Mouse (Mus musculus): ENCODE measurements at regions not wholly inside any gene's neighbourhood (a gene's known extent, or its start where the extent isn't known, plus 50 kb on each side); places are given as distances from the start of the nearest gene placed in this dataset.

DNA sequence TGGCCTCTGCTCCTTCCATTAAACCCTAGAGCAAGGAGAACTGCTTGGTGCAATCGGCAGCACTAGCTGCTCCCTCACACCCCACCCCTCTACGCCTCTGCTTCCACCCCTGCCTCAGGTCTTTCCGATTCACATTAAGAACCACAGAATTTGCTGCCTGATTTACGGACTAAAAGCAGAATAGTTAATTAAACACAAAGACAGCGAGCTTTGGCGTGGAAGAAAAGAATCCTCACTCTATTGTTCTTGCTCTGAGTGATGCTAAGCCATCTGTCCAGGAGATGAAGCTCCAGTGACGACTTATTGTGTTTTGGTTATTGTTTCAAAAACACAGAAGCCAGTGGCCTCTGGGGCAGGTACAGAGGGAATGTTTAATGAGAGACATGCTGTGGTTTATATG lies 438.9 kb upstream of the Kcnab2 start:
- DNase-seq = no peak

DNA sequence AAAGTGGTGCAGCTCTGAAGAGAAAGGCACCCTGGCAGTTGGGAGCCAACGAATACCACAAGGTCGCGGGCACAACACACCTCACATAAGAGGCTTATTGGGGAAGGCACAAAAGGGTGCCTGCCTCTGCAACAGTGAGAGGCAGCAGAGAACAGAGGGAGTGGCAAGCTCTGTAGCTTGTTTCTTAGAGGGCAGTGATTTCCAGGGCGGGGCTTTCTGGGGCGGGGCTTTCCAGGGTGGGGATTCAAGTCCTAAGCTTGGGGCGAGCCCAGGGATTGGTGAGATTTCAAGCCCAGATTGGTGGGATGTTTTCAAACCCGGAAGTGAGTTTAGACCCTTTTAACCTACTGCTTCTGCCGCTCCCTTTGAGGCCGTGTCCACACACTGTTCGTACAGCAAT lies 435.8 kb upstream of the Kcnab2 start:
- no peak for DNase-seq

DNA sequence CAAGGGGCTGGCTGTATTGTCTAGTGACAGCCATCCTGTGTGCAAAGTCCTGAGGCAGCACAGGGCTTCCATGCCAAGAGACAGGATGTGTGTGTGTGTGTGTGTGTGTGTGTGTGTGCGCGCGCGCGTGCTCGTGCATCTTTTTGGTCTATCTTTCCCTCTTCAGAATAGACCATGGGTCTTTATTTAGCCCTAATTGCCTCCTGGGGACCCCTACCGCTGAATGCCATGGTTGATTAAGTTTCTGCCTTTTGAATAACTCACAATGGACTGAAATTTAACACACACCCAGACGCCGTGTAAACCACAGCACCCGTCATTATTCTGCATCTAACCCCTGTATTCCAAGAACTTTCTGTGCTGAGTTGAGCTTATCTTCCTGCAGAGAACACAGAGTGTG lies 435.2 kb upstream of the Kcnab2 start:
- DNase-seq = no peak

DNA sequence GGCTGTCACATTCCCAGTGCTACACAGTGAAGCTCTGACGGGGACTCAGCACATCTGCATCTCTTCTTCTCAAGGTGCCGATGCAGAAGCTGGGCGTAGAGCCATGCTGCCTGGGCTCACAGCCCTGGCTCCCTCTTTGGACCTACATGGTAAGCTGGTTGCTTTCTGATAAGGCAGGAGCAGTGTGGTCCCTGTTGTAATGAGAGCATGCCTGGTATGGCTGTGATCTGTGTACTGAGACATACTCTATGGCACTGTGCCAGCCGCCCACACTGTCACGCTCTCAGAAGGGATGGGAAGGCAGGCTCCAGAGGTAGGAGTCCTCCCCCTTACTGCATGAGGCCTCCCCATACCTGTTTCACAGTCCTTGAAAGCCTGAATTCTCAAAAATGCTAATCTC lies 430.6 kb upstream of the Kcnab2 start:
- no peak for DNase-seq

DNA sequence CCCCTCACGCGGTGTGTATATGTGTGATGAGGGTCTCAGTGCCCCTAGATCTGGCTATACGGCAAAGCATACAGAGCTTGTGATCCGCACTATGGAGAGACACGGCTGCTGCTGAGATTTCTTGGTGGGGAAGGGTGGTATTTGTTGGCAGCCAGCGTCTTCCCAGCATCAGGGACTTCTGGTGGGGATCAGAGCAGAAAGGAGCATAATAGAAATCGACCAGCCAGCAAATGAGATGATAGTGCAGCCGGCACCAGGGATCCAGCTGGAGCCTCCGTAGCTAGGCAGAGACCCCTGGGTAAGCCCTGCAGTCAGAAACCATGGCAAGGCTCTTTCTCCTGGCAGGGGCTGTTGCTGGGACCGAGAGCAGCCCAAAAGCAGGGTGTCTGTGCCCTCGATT lies 425.2 kb upstream of the Kcnab2 start:
- no peak for DNase-seq

DNA sequence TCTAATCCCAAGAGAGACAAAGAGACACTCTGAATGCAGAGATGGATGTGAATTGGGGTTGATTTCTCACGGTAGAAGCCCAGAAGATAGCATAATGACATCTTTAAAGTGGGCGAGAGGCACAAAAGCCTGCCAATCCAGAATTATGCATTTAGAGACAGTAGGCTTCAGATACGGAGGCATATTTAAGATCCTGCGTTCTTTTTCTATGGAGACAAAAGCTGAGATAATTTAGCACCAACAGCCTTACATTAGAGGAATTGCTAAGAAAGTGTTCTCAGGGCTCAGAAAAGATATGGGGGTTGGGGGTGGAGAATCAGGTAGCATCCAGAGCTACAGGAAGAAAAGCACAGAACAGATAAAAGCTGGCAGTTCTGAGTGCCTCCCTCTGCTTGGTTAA lies 422.4 kb upstream of the Kcnab2 start:
- no peak for DNase-seq

DNA sequence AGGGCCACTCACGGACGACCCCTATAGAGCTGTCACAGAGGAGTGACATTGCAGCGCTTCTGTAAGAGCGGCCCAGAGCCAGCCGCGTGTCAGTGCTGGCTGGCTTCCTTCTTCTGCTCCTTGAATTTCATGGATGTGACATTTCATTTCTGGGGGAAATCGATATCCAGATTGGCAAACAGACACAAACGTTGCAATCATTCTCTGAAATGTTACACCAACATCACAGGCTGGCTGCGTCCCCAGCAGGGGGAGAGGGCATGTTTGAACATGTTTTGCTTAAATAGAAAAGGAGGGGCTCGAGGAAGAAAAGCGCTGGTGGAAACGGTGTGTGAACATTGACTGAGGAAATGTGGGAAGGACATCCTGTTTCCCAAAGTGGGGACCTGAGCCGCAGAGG lies 417.4 kb upstream of the Kcnab2 start:
- no peak for DNase-seq

DNA sequence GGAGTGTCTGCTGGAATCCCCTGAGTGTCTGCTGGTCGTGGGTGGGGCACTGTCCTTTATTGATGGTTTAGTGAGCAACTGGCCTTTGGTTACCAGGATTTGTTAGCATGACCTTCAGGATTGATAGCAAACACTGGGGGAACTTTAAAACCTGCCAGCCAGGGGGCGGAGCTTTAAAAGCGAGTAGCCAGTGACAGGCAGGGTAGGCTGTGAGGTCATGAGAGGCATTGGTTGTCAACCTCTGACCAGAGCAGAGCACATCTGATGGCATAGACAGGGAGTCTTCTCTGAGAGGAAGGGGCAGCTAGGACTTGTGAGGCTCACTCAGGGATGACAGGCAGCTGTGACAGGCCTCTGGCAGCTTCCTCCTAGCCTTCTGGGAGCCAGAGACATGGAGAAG lies 415.3 kb upstream of the Kcnab2 start:
- no peak for DNase-seq

DNA sequence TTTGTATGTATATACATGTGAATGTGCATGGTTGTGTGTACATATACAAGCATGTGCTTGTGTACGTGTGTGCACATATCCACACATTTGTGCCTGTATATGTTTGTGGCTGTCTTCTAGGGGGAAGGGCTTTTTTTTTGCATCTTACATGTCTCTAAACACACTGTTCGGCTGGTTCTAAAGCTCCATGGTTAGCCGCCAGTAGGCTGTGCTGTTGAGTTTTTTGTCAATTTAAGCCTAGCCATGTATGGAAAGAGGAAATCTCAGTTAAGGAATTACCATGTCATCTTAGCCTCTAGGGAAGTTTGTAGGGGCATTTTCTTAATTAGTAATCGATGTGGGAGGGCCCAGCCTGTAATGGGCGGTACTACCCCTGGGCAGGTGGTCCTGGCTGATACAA lies 411.5 kb upstream of the Kcnab2 start:
- no peak for DNase-seq

DNA sequence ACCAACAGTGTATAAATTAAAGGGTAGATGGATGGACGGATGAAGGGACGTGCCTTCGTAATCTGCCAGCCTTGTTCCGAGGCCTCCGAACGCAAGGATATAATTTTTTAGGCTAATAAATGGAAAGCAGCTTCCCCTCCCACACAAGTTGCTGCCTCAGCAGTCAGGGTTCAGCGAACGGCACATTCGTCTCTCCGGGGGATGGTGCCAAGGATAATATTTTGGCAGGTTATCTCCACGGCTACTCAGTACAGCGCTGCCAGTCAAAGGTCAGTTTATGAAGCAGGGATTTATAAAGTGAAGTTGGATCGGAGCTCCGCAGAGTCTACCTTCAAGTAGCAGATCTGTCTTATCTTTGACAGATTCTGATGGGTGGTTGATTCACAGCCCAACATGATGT lies 410.6 kb upstream of the Kcnab2 start:
- DNase-seq = no peak

DNA sequence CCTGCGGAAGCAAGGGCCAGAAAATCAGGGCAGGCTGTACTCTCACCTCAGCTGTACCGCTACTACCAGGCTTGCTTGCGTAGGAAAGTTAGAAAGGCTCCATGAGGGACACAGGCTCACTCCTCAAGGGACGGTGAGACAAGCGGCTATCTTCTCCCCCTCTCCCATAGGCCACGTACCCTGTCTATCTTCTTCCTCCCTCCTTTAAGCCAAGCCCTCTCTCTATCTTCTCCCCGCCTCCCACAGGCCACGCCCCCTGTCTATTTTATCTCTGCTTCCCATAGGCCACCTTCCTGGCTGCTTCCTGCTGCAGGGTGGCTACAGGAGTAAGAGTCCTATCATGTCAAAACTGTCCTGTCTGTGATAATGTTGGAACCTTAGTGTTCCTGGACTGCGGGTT lies 409.1 kb upstream of the Kcnab2 start:
- no peak for DNase-seq

DNA sequence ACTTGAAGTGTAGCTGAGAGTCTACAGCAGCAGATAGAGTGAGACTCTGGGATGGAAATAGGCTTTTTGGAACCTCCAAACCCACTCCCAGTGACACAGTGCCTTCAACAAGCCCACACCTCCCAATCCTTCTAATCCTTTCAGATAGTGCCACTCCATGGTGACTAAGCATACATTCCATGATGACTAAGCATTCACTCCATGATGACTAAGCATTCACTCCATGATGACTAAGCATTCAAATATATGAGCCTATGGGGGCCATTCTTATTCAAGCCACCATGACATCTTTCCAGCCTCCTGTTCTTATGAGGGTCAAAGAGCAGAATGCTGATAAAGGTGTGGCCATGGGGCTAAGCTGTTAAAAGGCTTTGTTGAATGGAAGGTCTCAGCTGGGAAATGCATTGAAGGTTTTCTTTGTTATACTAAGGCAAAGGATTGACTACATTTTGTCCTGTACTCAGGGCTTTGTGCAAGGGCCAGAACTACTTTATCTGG lies 403.8 kb upstream of the Kcnab2 start:
- DNase-seq = no peak

DNA sequence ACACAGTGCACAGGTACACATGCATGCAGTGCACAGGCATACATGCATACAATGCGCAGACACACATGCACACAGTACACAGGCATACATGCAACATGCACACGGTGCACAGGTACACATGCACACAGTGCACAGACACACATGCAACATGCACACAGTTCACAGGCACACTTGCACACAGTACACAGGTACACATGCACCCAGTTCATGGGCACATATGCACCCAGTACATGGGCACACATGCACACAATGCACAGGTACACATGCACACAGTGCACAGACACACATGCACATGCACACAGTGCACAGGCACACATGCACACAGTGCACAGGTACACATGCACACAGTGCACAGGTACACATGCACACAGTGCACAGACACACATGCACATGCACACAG lies 402.7 kb upstream of the Kcnab2 start:
- no peak for DNase-seq

DNA sequence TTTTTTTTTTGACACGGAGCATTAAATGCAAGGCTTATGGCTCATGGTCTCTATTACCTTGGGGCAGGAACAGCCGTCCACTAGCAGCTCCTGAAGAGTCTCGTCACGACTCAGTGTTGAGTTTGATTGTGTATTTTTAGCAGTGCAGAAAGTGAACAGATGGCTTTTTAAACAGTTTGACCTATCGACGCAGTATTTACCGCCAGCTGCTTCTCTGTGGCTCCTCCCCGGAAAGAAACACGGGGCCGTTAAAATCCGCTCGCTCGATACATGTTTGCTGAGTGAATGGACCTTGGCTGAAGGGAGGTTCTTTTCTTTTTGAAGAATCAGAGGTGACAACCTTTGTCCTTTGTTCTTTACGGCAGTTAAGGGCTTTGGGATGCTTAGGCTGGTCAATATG lies 401.3 kb upstream of the Kcnab2 start:
- DNase-seq = no peak

DNA sequence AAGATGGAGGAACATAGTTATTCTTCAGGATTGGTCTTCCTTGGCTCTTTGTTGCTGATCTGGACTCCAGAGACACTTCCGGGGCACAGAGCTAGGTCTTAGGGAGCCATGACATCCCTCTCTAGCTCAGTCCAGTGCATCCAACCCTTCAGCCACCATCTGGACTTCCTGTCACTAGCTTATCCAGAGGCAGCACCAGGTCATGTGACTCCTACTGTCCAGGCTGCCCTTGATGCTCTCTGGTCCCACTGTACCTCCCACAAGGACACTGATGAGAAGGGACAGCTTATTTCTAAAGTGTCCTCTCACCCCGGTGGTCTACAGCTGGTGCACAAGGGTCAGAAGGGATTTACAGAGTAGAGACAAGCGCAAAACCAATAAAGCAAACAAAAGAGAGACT lies 400.7 kb upstream of the Kcnab2 start:
- DNase-seq = no peak

DNA sequence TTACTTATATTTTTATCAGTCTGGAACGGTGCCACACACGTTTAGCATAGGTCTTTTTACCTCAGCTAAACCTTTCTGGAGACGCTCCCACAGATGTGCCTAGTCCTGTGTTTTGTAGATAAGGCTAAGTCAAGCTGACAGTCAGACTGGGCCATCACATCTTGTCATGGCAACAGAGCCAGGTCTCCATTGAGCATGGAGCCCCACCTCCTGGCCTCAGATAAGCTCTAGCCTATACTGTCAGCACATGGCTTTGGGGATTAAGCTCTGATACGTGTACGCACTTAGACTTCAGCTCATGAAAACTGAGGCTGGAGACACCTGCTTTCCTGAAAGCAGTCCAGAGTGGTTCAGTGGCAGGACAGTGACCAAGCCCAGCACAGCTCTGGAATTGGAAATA lies 392.4 kb upstream of the Kcnab2 start:
- no peak for DNase-seq

DNA sequence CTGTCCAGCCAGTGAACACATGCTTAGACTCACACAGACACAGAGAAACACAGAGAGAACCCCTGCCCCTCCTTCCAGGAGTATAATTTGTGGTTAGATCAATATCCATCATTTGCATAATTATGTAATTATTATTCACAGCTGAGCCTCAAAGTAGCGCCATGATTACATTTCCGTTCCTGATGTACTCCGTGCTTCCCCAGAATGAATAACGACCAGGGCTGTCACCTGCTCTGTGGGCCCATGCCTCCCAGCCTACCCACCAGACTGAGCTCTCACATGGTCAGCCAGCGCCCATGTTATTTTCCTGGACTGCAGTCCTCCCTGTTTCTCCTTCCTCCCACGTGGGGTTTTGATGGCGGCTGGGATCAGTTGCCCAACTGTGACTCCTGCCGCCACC lies 388.2 kb upstream of the Kcnab2 start:
- DNase-seq = no peak

DNA sequence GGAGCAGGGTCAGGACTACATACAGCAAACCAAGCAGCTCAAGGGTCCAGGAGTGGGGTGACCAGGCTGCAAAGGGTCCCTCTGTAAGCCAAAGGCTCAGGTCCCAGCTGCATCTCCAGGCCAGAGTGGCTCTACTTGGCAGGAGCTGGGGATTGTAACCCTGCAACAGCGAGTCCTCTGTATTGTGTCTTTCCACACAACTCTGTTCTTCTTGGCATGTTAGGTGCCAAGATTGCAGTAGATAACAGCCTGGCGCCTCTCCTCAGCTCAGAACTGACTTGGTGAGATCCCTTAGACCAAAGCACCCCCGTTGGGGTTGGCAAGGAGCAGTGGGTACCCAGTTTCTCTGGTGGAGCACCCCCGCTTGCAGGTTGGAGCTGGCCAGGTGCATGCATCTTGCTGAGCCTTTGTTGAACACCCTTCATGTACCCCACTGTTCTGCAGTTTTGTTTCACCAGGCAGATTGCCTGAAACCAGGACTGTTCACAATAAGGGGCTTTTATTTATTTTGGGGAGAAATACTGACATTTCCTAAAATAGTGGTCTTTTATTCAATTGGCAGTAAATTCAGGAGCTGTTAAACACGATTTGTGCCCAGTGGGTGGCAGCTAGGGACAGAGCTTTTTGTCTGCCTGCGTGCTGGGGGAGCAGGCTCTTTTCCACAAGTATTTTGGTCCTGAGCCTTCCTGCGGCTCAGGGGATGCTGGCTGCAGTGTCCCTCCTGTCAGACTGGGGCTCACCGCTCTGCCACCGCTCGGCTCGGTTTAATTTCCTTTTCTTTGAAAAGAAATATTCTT lies 385.3 kb upstream of the Kcnab2 start:
- no peak for DNase-seq

DNA sequence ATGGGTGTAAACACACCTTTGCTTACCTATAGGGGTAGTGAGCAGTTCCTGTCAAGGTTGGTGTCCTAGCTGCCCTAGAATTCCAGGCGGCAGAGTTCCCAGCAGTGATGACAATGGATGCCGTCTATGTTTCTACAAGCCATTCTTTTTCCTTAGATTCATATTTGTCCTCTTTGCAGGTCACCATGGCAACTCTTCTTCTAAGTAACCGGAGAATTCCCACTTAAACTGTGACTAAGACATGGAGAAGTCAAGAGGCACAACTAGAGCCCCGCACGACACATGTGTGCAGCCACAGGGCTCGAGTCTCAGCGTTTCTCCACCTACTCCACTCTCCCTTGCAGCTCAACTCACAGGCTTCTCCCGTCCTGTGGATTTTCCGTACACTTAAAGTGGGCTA lies 381.5 kb upstream of the Kcnab2 start:
- DNase-seq = no peak

DNA sequence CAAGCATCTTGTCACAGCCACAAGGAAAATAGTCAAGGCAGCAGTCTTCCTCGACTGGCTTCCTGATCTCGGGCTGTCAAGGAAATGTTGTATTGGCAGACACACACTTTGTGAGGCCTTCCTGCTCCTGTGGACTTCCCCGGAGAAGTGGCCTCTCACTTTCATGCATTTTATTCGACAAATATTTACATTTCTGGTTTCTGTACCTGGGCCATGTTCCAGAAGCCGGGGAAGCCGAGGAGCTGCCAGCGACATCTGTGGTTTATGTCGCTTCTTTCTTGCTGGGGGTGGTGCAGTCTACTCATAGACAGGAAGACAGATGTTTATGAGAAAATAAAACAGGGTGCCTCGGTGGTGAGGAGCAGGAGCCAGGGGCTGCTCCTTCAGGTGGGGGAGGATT lies 372.5 kb upstream of the Kcnab2 start:
- DNase-seq = no peak

DNA sequence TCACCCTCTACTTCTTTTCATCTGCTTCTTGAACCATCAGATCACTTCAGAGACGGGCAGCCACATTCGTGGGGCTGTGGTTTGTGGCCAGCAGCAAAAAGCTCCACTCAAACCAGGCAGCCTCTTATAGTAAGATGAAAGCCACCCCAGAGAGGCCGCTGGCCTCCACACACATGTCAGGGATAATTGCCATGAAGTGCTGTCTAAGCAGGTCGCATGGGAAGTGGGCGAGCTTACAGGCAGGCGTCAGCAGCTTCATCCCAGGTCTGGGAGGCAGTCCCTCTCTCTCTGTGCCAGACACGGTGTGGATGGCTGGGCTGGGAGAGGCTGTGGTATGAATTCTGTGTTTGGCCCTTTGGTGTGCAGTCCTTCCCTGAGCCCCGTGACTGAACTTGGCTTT lies 358.4 kb upstream of the Kcnab2 start:
- no peak for DNase-seq

DNA sequence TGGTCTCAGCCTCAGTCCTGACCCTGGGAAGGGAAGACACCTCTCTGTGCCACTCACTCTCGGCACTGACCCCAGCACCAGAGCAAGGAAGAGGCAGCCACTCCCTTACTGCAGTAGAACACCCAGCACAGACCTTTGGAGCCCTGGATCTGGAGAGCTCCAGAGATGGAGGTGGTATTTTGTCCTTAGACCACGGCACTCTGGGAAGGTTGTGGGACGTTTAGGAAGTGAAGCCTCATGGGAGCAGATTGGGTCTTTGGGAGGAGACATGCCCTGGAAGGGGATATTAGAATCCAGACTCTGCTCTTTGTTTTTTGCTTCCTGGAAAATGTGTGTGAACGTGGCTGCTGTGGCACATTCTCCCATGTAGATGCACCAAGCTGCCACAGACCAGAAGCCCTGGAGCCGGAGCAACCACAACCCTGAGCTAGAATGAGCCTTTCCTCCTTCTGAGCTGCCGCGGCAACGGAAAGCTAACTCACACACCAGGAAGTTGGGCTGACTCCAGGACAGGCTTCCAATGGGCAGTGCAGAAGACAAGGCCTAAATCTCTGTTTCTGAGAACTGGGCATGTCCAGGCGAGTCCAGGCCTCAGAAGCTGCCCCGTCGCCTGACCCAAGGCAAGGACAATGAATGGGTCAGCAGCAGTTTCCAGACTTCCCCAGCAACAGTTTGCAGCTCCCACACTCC lies 356.9 kb upstream of the Kcnab2 start:
- no peak for DNase-seq

DNA sequence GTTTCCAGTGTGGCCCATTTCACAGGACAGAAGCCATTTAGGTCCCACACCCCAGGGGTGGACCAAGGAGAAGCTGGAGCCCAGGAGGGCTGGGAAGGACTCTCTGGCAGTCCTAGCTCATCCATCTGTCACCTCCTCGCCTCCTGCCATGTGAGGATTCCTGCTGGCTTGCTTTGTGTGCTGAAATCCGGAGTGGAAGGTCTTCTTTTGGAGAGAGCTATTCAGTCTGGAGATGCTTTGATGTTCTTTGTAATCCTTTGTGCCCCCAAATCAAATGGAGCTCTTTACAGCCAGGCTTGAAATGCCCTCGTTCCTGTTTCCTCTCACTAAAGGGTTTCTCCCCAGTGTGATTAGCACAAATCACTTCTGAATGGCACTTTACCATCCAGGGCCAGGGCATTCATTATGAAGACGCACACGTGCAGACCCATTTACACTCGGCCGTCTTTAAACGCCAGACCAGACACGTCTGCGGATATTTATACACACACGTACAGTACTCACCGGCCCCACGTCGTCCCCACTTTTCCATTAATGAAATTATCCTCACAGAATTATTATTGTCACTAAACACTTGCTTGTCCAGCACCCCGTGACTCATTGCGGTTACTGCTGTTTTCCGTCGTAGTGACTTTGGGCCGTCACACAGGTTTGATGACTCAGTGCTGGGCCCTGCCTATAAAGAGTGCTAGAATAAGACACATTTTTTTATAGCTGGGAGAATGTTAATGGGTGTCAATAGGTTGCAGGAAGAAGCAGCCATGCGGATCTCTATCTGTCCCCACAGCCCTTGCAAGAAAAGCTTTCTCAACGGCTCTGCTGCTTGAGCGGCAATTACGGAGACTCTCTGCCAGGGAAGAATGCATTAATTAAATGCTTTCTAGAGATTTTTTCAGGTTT lies 356.0 kb upstream of the Kcnab2 start:
- DNase-seq = no peak
